Mouse (Mus musculus) monocyte, adult 5-6 weeks (primary cell): ENCODE data around the gene Phf13. TPM values are rescaled to one million over a fixed set of nuclear protein-coding genes. Genes with fewer than 3 reads are reported as not detected.

Experiments
- ATAC-seq: fragments of 153-309, 156-312 bp; replicated peaks from 2 replicates; pipeline ENCODE4 v1.8.0; 2017; ENCODE audit warnings: mild to moderate bottlenecking; ENCODE audit not compliant: low TSS enrichment, insufficient number of reproducible peaks, severe bottlenecking, poor library complexity, low FRiP score
- total RNA-seq: library from RNA; stranded (forward); fragments of 200-1000, 200-491, 200-594 nt; gene quantifications from 3 replicates; pipeline ENCODE4 v1.2.3, GENCODE M21; 2017

The Phf13 gene
- total RNA-seq, 1 experiment from 2014 or later = 6.7 TPM

DNA sequence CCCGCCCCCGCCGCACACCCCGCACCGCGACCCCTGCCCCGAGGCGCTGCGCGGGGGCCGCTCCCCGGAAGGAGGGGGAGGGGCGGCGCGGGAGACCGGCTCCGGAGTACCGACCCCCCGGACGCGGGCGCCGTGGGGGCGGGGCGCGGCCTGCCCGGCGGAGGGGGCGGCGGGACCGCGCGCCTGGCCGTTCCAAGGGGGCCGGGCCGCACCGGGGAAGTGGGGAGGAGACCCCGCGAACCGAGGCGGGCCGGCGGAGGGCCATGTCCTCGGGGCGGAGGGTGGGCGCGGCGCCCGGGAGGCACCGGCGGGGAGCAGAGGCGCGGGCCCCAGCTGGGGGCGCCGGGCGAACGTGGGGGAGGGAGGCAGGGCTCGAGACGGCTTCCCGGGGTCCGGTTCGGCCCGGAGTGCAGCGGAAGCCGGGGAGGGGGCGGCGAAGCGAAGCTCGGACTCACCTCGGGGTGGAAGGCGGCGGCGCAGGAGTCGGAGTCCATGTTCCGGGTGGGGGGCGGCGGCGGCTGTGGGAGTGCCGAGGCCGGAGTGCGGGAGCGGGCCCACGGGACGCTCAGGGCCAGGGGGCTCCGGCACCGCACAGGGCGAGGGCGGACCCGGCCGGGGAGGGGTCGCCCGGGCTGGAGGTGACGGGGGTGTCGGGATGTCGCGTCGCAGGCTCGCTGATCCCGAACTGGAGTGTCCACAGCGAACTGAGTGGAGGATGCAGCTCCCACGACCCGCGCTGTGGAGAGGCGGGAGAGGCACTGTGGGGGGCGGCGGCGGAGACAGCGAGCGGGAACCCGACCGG lies 486 bp downstream of the Phf13 start:
- no peak for ATAC-seq

DNA sequence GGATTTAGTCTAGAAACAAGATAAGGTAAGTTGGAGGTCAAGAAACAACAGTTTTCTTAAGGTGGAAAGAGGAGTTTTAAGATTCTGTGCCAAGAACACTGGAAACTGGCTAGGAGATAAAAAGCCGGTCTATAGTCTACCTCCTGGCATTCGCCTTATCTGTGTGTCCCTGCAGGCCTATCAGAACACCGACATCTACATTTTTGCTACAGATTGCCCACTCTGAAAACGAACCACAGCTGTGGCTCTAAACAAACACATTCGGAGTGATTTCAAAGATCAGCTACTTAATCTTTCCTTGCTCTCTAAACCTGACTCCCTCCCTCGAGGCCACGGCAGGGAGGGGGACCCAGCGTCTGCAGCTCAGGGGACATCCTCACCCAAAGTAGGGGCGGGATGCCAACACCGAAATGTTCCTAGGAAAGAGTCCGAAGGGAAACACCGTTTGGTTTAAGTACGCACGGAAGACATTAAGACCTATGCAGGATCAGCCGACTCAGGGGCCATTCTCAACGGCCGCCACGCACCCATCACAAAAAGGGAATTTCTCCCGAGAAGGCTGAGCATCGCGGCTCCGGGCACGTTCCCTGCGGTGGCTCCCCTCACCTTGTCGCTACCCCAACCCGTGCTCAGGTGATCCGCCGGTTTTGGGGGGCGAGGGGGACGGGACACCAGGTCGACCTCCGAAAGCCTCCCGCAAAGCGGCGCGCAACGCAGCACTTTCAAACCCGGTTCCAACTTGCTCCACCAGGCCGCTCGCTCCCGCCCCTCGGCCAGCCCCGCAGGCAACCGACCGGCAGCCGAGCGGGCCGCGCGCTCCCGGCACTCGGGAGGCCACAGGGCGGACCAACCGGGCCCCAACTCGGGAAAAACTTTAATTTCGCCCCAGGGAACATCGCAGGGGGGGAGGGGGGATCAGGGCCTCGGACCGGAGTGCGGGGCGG lies 1.6 kb downstream of the Phf13 start:
- no peak for ATAC-seq

DNA sequence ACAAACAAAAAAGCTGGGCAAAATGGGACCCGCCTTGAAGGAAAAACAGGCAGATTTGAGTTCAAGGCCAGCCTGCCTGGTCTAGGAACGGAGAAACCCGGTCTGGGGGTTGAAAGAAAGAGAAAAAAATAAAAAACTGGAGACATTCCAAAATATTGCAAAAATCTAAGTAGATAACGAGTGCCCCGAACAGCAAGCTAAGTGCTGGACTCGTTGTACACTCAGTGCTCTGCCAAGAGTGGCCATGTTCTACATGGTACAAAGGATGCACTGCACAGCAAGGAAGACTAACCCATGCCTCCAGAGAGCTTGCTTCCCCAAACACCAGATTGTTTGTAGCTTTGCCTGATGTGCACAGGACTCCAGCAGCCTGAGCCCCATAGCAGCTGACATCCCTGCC lies 3.0 kb downstream of the Phf13 start:
- no peak for ATAC-seq

DNA sequence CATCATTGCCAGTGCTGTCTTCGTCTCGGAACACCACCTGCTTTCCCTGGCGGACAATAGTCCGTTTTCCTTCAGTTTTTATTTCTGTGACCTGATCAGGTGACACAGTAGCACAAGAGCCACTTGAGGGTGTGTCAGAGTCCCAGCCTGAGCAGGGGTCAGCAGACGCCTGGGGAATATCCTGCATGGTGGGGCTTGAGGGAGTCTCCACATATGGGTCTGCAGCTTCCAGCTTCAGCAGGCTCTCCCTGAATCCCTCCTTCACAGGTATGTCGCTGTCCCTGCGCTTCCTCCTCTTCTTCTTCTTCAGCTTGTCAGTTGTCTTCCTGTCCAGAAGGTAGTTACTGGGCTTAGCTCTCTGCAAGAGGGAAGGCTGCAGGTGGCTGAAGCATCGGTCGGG lies 4.0 kb downstream of the Phf13 start:
- ATAC-seq = no peak

DNA sequence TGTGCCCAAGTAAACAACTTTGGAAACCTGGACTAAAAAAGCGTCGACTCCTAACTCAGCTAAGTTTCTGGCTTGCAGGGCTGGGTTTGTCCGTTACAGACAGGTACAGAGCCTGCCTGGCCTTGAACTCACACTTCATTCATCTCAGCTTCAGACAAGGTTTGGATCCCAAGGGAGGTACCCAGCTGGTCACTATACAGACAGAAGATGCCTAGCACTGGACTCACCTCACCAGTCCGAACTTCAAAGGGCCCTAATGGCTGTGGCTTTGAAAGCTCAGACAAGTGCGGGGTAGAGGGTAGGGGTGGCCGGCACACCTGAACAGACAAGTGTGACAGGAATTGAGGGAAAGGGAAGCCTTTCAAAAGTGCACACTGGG lies 7.0 kb downstream of the Phf13 start:
- no peak for ATAC-seq

DNA sequence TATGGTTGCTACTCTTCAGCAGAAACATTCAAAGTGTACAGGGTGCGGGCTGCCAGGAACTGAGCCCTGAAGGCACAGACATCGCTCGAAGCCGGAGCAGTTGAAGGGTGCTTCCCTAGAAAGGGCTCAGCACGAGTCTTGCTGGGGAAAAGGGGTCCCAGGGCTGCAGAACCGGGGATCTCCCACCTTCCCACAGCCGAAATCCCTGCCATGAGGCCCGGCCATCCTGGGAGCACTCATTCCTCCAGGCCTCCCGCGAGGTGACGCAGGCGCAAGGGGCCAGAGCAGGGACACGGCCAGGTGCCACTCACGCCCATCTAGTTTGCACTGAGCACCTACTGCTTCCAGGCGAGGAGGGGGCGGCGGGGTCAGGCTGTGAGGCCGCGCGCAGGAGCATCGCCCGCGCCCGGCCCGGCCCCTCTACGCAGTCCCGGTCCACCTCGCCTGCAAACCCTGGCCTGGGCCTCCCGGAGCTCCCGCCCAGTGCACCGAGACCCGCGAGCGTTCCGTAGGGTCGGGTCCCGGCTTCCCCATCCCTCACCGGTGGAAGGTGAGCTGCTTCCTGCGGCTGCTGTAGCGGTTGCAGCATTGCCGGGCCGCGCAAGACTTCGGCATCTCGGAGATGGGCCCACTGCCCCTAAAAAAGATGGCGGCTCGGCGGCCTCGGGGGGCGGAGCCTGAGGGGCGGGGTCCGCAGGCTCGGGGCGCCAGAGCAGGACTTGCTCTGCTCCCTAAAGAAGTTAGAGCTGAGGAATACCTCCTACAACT lies 7.5 kb downstream of the Phf13 start, which contains the start of gene Thap3:
Gene Thap3 (minus strand): TSS at position 656 of the 768 bp plus-strand sequence.
- ATAC-seq = 0 out of 2 replicates have a peak, but pooled peaks have one; percentile 45

DNA sequence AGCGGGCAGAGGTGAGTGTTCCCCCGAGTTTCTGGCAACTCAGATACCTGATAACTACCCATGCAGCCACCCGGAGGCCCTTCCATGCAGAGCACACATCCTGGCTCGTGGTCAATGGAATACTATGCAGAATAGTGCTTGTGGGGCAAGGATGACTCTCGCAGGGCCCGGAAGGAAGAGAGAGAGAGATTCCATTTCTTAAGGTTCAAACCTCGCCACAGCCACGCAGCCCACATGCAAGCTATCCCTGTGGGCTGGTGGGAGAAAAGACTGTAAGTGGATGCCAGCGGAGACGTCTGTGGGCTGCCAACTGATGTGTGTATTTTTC lies 8.1 kb downstream of the Phf13 start:
- no peak for ATAC-seq

DNA sequence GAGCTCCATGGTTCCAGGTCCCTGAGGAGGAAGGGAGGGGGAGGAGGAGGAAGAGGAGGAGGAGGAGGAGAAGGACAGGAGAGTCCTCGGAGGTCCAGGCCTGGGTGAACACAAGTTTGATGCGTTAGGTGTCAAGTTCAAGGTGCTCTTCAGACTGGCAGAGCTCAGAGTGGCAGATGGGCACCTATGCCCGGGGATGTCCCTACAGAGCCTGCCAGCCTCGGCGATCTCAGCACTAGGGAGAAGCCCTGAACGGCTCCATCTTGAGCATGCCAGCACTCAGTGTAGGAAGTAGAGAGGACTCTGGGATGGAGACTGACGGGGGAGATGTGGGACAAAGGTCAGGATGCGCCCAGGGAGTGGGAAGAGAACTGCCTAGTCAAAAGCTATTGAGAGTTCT lies 9.4 kb downstream of the Phf13 start:
- ATAC-seq = no peak

DNA sequence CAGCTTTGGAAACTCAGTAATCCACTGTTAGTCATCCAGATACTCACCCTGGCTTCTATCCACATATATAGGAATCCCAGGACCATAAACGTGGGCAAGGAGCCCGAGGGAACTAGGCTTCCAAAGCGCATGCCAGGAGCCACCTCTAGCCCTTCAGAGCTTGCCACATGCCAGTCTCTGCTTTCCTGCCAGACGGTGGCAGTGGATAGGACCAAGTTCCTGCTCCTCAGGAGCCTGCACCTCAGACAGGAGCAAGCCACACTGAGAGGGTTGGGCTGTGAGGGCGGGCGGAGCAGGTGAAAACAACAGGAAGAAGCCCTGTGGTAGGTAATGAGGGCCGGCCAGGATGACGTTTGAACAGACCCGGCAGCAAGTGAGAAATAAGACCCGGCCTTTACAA lies 10.2 kb downstream of the Phf13 start:
- ATAC-seq = no peak

DNA sequence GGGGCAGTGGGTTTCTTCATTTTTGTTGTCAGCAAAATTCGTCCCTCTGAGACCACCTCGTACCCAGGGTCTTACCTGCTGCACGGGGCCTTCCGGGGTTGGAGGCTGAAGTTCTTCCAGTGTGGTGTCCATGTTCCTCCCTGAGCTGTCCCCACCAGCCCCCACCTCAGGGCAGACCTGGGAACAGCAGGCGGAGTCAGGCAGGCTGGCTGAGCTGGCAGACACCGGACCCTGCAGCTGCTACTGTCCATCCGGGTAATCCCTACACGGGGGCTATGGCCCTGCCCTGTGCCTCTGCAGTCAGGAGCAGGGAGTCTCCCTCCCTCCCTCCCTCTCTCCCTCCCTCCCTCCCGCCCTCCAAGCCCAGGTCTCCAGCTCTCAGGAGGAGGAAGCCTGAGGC lies 12.5 kb downstream of the Phf13 start:
- ATAC-seq = no peak

DNA sequence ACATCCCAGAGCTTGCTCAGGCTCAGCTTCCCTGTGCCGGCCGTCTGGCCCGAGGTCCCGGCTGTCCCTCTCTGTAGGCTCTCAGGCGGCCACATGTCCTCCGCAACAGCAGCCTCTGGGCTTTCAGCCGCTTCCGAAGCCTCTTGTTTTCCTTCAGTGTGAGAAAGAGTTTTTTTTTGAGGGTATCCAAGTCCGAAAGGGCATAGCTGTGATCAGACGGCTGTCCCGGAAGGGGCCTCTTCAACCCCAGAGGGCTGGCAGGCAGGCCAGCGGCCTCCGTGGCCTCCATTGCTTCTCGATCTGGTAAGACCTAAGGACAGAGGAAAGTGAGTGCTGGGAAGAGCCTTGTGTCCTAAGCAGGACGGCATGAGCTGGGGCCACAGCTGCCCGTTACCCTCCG lies 13.0 kb downstream of the Phf13 start:
- no peak for ATAC-seq

DNA sequence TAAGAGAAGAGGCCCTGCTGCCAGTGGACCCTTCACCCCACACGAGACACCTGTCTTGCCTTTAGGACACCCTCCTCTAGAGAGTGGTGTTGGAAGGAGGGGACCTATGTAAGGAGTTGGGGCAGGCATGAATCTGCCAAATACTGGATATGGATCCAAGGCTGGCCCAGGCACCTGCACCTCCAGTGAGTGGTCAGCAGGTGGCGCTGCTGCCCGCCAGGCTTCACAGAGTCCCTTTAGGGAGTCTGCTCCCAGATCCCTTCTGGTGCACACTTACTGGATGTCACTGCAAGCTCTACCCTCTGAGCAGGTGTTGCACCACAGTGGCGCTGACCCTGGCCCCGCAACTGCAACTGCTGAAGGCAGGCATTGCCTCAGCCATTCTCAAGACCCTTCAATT lies 14.7 kb downstream of the Phf13 start:
- peak; percentile 77 for ATAC-seq

DNA sequence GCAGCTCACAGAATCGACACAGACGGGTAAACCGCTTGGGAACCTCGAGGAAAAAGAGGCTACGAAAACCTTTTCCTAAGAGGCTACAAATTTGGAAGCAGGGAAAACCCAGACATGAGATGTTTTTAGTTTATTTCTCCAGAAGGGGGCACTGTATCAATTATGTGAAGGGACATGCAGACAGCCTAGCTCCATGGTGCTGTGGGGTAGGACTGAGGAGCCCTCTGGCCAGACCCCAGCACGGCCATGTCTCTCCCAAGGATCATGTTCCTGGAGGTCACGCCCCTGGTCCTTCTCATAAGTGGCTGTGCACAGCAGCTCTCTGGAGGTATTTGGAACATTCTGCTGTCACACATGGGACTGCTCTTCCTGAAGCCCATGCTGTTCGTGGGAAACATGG lies 15.4 kb downstream of the Phf13 start:
- no peak for ATAC-seq

DNA sequence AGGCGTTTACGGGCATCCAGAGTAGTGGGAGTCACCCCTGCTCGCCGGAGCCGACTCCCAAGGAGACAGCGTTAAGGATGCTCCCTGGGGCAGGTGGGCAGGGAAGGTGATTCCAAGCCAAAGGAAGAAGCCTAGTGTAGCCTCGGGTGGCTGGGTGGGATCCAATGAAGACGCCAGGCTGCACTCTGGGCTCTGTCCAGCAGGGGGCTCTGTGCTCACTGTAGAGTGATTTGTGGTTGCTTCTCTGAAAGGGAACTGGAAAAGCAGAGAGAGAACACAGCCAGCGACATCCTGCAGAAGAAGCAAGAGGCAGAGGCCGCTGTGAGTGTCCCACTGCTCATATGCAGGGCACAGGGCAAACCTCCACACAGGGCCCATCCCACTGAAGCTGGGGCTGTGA lies 18.3 kb downstream of the Phf13 start:
- ATAC-seq = peak; percentile 51

DNA sequence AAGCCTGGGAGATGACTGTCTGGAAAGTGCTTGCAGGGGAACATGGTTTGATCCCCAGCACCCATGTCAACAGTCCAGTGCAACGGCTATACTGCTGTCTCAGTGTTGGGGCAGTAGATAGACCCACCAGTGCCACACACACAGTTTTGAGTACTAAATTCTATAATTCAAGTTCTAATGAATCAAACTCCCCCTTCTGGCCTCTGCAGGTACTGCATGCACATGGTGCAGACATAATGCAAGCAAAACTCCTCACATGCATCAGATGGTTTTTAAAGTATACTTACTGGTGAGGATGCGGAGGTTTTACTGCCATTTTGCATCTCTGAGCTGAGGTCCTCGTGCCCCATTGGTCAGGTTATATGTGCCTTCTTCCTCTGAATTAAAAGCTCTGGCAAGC lies 20.6 kb downstream of the Phf13 start:
- ATAC-seq = no peak

DNA sequence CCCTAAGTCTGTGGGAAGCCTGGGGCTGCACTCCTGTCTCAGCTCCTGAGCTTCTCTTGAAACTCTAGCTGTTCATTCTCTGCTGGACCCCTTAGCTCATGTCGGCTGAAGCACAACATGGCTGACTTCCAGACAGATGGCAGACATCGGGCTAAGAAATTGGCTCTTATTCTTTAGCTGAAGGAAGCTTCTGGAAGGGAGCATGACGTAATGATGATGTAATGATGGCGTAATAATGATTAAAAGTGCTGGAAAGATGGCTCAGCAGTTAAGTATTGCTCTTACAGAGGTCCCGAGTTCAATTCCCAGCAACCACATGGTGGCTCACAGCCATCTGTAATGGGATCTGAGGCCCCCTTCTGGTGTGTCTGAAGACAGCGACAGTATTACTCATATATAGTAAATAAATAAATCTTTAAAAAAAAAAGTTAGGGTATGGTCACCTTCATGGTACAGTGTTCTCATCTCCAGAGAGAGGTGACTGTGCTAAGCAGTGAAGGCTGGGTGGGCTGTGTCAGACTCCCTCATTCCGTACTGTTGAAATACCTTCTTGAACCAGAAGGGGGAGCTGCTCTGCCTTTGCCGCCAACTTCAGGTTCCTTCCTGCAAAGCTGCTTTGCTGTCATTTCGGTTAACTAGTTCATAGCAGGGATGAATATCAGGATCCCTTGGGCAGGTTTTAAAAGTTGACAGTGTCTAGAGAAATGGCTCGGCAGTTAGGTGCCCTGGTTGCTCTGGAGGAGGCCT lies 23.7 kb downstream of the Phf13 start:
- ATAC-seq = no peak

DNA sequence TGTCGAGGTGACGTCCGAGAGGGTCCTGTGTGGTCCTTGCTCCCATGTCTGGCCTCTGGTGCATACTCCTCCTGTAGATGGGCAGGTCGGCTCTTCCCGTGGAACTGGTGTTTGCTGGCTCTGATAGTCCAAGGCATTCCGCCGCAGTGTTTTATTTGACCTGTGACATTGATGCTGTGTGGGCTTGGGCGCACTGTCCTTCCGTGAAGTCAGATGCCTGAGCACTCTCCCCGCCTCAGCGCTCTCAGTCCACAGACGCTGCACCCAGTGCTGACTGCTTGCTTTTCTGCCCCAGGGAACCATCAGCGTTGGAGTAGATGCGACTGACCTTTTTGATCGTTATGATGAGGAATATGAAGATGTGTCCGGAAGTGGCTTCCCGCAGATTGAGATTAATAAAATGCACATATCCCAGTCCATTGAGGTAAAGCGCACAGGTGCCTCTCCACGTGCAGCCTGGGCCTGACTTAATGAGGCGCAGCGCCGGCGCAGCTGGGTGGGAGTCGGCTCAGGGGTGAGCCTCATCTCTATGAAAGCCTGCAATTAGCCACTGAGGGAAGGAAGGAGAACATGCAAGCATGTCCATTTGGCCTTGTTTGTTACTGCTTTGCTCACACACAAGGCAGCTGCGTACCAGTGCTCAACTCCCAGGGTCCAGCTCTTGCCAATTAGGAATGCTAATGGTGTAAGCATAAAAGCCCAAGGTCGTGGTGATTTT lies 27.7 kb downstream of the Phf13 start:
- no peak for ATAC-seq

DNA sequence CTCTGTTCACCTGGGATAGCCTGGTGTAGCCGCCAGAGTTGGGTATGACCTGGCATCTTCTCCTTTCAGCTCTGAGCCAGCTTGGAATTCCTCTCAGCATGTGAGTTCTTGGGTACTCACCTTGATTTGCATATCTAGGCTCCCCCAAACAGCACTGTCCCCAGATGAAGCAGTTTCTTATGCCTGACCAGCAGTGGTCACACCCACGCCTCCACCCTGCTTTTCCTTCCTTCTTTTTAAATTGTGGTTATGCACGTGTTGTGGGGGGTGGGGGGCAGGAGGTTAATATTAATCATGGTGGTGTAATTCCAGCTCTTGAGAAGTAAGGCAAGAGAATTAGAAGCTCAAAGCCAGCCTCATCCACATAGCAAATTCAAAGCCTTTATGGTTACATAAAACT lies 33.2 kb downstream of the Phf13 start:
- peak; percentile 76 for ATAC-seq
